Mouse (Mus musculus) hindbrain, embryonic 13.5 days (tissue): ENCODE measurements around the gene Gm2007. TPM values are rescaled to one million over a fixed set of nuclear protein-coding genes. Genes with fewer than 3 reads are reported as not detected.
"Not testable (repeated sequence)": the region's sequence is repeated elsewhere in the genome, so short reads cannot be mapped to it uniquely, and the experiment has no call there.

ENCODE experiments used
- ATAC-seq: fragments of 200-750 bp; cut with Nextera tagmentation; 2 replicates; pipeline ENCODE4 v1.8.0; 2017; ENCODE audit warnings: moderate TSS enrichment; ENCODE audit not compliant: low FRiP score
- H3K27ac ChIP-seq: fragments of 300-500 bp; sonication (generic); 2 replicates; pipeline ENCODE4 v1.5.1; 2015; ENCODE audit warnings: inconsistent platforms, mild to moderate bottlenecking, moderate library complexity
- H3K27me3 ChIP-seq: fragments of 300-500 bp; sonication (generic); 2 replicates; pipeline ENCODE4 v1.6.1; 2015; ENCODE audit warnings: mild to moderate bottlenecking, inconsistent platforms
- H3K36me3 ChIP-seq: fragments of 300-500 bp; sonication (generic); 2 replicates; pipeline ENCODE4 v1.6.1; 2015; ENCODE audit warnings: mild to moderate bottlenecking, inconsistent platforms
- H3K4me1 ChIP-seq: fragments of 300-500 bp; sonication (generic); replicated peaks from 2 replicates; pipeline ENCODE4 v1.6.1; 2015; ENCODE audit warnings: inconsistent platforms
- H3K4me2 ChIP-seq: fragments of 300-500 bp; sonication (generic); 2 replicates; pipeline ENCODE4 v1.6.1; 2015; ENCODE audit warnings: inconsistent platforms, mild to moderate bottlenecking, moderate library complexity
- H3K4me3 ChIP-seq: fragments of 300-500 bp; sonication (generic); 2 replicates; pipeline ENCODE4 v1.5.1; 2015; ENCODE audit warnings: mild to moderate bottlenecking, inconsistent platforms
- H3K9ac ChIP-seq: fragments of 300-500 bp; sonication (generic); 2 replicates; pipeline ENCODE4 v1.6.1; 2015; ENCODE audit warnings: mild to moderate bottlenecking, inconsistent platforms
- H3K9me3 ChIP-seq: fragments of 300-500 bp; sonication (generic); 2 replicates; pipeline ENCODE4 v1.6.1; 2016; ENCODE audit warnings: inconsistent platforms
- WGBS: fragments of 180-500 bp; shearing (Covaris S2); methylation state at CpG from one replicate; pipeline ENCODE4 v1.1.7; 2015; 5-methylcytosine and 5-hydroxymethylcytosine counted together
- polyA plus RNA-seq: library from polyadenylated mRNA; unstranded; fragments of >200 nt; fragmentation: Nextera tagmentation; extraction: Ambion mirVana; gene quantifications from 2 replicates; pipeline ENCODE4 v1.2.1, GENCODE M21; 2015

Gene Gm2007
- polyA plus RNA-seq: not detected in 2 replicates

GRCm38 (mm10) chr2:175741237-175741636 is at the start of gene Gm2007:
Gene Gm2007, plus strand, starts transcription at chr2:175741537.
- ATAC-seq, H3K9ac ChIP-seq, H3K36me3 ChIP-seq, H3K4me1 ChIP-seq, H3K9me3 ChIP-seq, H3K27me3 ChIP-seq, H3K4me3 ChIP-seq, H3K4me2 ChIP-seq, H3K27ac ChIP-seq: not testable (repeated sequence)
- no CpG with 5 or more reads among the region's 2 CpGs for WGBS

DNA sequence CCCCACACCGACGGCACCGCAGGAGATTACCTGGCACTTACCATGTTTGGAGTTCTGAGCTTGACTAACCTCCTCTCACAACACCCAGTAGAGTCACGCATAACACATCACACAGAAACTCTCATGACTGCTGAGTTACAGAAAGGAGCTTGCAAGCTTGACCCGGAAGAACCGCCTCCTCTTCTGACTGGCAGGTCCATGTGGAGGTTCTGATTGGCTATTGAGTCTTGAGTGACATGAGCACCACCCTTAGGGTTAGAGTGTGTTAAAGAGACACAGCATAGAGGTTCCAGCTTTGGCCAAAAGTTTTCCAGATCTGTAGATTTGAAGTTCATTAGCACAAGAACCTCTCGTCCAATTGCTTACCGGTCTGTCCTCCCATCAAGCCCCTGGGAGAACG is 37.8 kb upstream of the Gm2007 start, which contains the start of gene Zfp969:
Zfp969 (minus strand) TSS at position 101 of the 400 bp plus-strand sequence.
- not testable (repeated sequence) for H3K4me3 ChIP-seq, H3K36me3 ChIP-seq, H3K9ac ChIP-seq, H3K9me3 ChIP-seq, H3K27ac ChIP-seq, ATAC-seq, H3K4me2 ChIP-seq, H3K27me3 ChIP-seq, H3K4me1 ChIP-seq
- WGBS: no CpG with 5 or more reads among the region's 9 CpGs

DNA sequence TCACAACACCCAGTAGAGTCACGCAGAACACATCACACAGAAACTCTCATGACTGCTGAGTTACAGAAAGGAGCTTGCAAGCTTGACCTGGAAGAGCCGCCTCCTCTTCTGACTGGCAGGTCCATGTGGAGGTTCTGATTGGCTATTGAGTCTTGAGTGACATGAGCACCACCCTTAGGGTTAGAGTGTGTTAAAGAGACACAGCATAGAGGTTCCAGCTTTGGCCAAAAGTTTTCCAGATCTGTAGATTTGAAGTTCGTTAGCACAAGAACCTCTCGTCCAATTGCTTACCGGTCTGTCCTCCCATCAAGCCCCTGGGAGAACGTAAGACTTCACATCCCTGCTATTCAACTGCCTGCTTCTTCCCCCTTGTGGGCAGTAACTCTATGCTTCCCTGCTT is 59.7 kb downstream of the Gm2007 start, which contains the start of gene Gm14288:
Gm14288 (minus strand) TSS at position 101 of the 400 bp plus-strand sequence.
- H3K4me1 ChIP-seq, H3K27me3 ChIP-seq, H3K4me3 ChIP-seq, ATAC-seq, H3K9me3 ChIP-seq, H3K9ac ChIP-seq, H3K4me2 ChIP-seq, H3K36me3 ChIP-seq, H3K27ac ChIP-seq: not testable (repeated sequence)
- no CpG with 5 or more reads among the region's 6 CpGs for WGBS

Other genes with a start within 250 kb of the Gm2007 start
- gene Gm11007, start 97.6 kb upstream of the Gm2007 start, polyA plus RNA-seq: not detected in 2 replicates
- gene Zfp969, start 37.9 kb upstream of the Gm2007 start, polyA plus RNA-seq: 11.8 and 12.4 TPM in 2 replicates
- 2.4 and 2.7 TPM in 2 replicates for gene Gm14288, start 59.6 kb downstream of the Gm2007 start, polyA plus RNA-seq
- gene Gm6710, start 127.7 kb downstream of the Gm2007 start, polyA plus RNA-seq: 26.3 and 27.2 TPM in 2 replicates
- 2.2 and 2.5 TPM in 2 replicates for gene Zfp966, start 189.6 kb downstream of the Gm2007 start, polyA plus RNA-seq
- 21.7 and 23.8 TPM in 2 replicates for gene Gm2026, start 223.8 kb downstream of the Gm2007 start, polyA plus RNA-seq